Mouse (Mus musculus): ENCODE data around the gene Sorcs2. TPM values are rescaled to one million over a fixed set of nuclear protein-coding genes. Genes with fewer than 3 reads are reported as not detected.
A peak's percentile ranks its signal among the peaks of the same experiment; 100 is the strongest.

The Sorcs2 gene
- total and polyA plus RNA-seq, 3 experiments, result 0.42 to 1.6 (median 0.46) TPM

DNA sequence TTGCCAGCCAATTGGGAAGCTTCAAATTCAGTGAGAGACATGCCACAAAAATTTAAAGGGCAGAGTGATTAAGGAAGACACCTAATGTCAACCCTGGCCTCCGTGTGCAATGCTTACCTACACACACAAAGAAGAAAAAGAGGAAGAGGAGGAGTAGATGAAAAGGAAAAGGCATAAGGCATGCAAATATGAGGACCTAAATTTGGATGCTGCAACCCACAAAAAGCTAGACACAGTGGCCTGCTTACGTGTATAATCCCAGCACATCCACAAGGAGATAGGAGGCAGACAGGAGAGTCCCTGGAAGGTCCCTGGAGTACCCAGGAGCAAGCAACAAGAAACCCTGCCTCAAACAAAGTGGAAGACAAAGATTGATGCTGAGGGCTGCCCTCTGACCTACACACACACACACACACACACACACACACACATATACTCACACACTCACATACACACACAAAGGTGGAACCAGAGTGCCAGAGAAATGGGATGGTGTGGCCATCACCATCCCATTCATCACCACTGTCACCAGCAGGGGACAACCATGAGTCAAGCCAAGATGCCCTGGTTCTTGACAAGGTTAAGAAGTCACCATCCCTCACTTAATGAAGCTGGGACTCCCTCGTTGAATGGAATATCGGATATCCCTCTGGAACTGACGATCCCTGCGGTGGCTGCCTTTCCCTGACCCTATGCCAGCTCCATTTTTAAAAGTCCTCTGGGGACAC, 80.1 kb downstream of the Sorcs2 start:
- Histone ChIP-seq H3K9me3 (replicated peaks; ENCODE audit: low read length) (no peaks in the 10 kb centered on the region), H3K4me3 (replicated peaks in 1 of 3; ENCODE audit: low read depth in 2 of 3, low read length in 2 of 3, poor library complexity in 1 of 3) (no peak overlapping the region), H3K9ac (ENCODE audit: insufficient read depth, low read depth) (no peak overlapping the region), H3K79me2 (replicated peaks; ENCODE audit: control insufficient read depth, extremely low read depth, insufficient read depth, poor library complexity, severe bottlenecking) (no peaks in the 10 kb centered on the region), H3K36me3 (replicated peaks in 1 of 2; ENCODE audit: control insufficient read depth in 1 of 2, insufficient read depth in 1 of 2, low read length in 1 of 2) (no peaks in the 10 kb centered on the region), H3K27ac (ENCODE audit: insufficient read depth, low read depth) (no peak overlapping the region), H3K4me1 (ENCODE audit: control insufficient read depth in 1 of 2, insufficient read depth in 2 of 2) (peaks cover 6 to 17% of the 10 kb centered on the region in 2 experiments), H3K27me3 (replicated peaks) (peaks cover 73% of the 10 kb centered on the region), H3K4me2 (ENCODE audit: insufficient read depth, low read depth, poor library complexity, severe bottlenecking) (no peak overlapping the region)
- in situ Hi-C loops (cut with MboI; ENCODE audit: low pct_ligation_motif_present, low pct_unique_long_range_greater_than_20kb, low sequenced_read_pairs), result no loop called here
- TF ChIP-seq CTCF (conservative IDR thresholded peaks at IDR 0.05 in 1 of 2, IDR thresholded peaks at IDR 0.05 in 1 of 2; ENCODE audit: low read depth in 2 of 2, low read length in 2 of 2) (peak; percentile 39 to 68; a peak in 2 of 4 replicates), UBTF (IDR thresholded peaks at IDR 0.05; ENCODE audit: low read depth, low read length) (no peak), SMC3 (IDR thresholded peaks at IDR 0.05; ENCODE audit: low read depth, low read length) (peak; percentile 62), RAD21 (IDR thresholded peaks at IDR 0.05; ENCODE audit: low read depth, low read length) (peak; percentile 42)
- DNase-seq (ENCODE audit: extremely low read depth), result peak; percentile 30
- dilution Hi-C loops (cut with MboI; ENCODE audit: extremely low pct_ligation_motif_present, extremely low pct_unique_long_range_greater_than_20kb, low sequenced_read_pairs), result no loop called here

DNA sequence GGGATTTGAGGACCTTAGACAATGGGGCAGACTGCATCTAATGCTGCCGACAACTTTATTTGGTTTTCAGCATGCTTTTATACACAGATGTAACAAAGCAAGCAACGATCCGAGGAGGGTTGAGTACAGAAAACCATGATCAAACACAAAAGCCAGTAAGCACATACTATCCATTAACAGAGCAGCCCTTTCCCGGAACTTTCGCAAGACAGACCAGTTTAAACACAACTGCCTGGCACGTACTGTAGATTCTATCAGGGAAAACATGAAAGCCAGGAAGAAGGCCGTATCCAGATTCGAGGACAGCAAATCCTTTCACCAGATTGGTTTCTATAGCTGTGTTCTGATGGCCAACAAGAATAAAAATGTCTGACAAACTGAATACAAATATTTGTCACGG, 82.8 kb downstream of the Sorcs2 start:
- dilution Hi-C loops (cut with MboI; ENCODE audit: extremely low pct_ligation_motif_present, extremely low pct_unique_long_range_greater_than_20kb, low sequenced_read_pairs) (no loop called here), in situ Hi-C loops (cut with MboI; ENCODE audit: low pct_ligation_motif_present, low pct_unique_long_range_greater_than_20kb, low sequenced_read_pairs) (no loop called here)
- no peak overlapping the region for H3K4me2 ChIP-seq (ENCODE audit: insufficient read depth, low read depth, poor library complexity, severe bottlenecking)
- TF ChIP-seq NRF1 (IDR thresholded peaks at IDR 0.05; ENCODE audit: low read depth, low read length) (no peak), NELFE (IDR thresholded peaks at IDR 0.05; ENCODE audit: low read depth, low read length) (no peak), CHD1 (IDR thresholded peaks at IDR 0.05; ENCODE audit: low read depth, low read length) (no peak), CHD2 (IDR thresholded peaks at IDR 0.05; ENCODE audit: low read length) (no peak), POLR2A (IDR thresholded peaks at IDR 0.05; ENCODE audit: low read depth, low read length) (no peak), GABPA (IDR thresholded peaks at IDR 0.05; ENCODE audit: insufficient replicate concordance, low read depth, low read length) (no peak), RCOR1 (conservative IDR thresholded peaks at IDR 0.05; ENCODE audit: low read depth, low read length) (no peak), E2F4 (IDR thresholded peaks at IDR 0.05; ENCODE audit: insufficient replicate concordance, low read depth, low read length) (no peak), JUN (IDR thresholded peaks at IDR 0.05; ENCODE audit: insufficient read depth, low read depth, low read length) (no peak), MYC (IDR thresholded peaks at IDR 0.05; ENCODE audit: low read depth, low read length) (no peak), USF2 (conservative IDR thresholded peaks at IDR 0.05; ENCODE audit: low read depth, low read length) (no peak)
- DNase-seq (ENCODE audit: extremely low read depth), result no peak
- no peak overlapping the region for H3K27ac ChIP-seq (ENCODE audit: insufficient read depth, low read depth)
- H3K4me1 ChIP-seq (ENCODE audit: control insufficient read depth in 1 of 2, insufficient read depth in 2 of 2), result peaks cover 6 to 17% of the 10 kb centered on the region in 2 experiments
- no peaks in the 10 kb centered on the region for H3K79me2 ChIP-seq (replicated peaks; ENCODE audit: control insufficient read depth, extremely low read depth, insufficient read depth, poor library complexity, severe bottlenecking)
- H3K4me3 ChIP-seq (replicated peaks in 1 of 3; ENCODE audit: low read depth in 2 of 3, low read length in 2 of 3, poor library complexity in 1 of 3), result no peak overlapping the region
- H3K9me3 ChIP-seq (replicated peaks; ENCODE audit: low read length), result no peaks in the 10 kb centered on the region
- no peaks in the 10 kb centered on the region for H3K36me3 ChIP-seq (replicated peaks in 1 of 2; ENCODE audit: control insufficient read depth in 1 of 2, insufficient read depth in 1 of 2, low read length in 1 of 2)
- H3K9ac ChIP-seq (ENCODE audit: insufficient read depth, low read depth), result no peak overlapping the region
- H3K27me3 ChIP-seq (replicated peaks), result peaks cover 79% of the 10 kb centered on the region

Measured in CH12.LX (cell line).